Mouse (Mus musculus) G1E (cell line): ENCODE results near the gene Lmtk2.

Experiments
- CTCF ChIP-seq: IDR thresholded peaks from 2 replicates; pipeline ENCODE4 v1.5.1; 2012; ENCODE audit warnings: low read depth, low read length, inconsistent platforms, mixed read lengths
- GATA1 ChIP-seq: IDR thresholded peaks from 2 replicates; pipeline ENCODE4 v1.6.1; 2012; ENCODE audit warnings: borderline replicate concordance, low read length, inconsistent platforms, mixed read lengths
- POLR2AphosphoS5 ChIP-seq: IDR thresholded peaks from 2 replicates; pipeline ENCODE4 v1.6.1; 2012; ENCODE audit warnings: low read depth, low read length, inconsistent platforms; ENCODE audit not compliant: insufficient replicate concordance
- TAL1 ChIP-seq: conservative IDR thresholded peaks from 2 replicates; pipeline ENCODE4 v1.6.1; 2012; ENCODE audit warnings: low read depth, low read length, inconsistent platforms, mixed read lengths

- TF ChIP-seq CTCF (no peak), GATA1 (no peak), TAL1 (no peak), POLR2AphosphoS5 (no peak)
These were observed 134.0 kb downstream of the Lmtk2 start for GRCm38 (mm10) chr5:144234222-144234621.
